Mouse (Mus musculus) cerebellum, adult 2 months (tissue): ENCODE measurements around the gene Zscan21.

Source experiments
- CTCF ChIP-seq: fragments of 200-500 bp; IDR thresholded peaks from 2 replicates; pipeline ENCODE4 v1.5.1; 2011; ENCODE audit warnings: low read depth, mild to moderate bottlenecking, control low read depth, low read length, moderate library complexity, borderline replicate concordance; ENCODE audit not compliant: insufficient read depth
- POLR2A ChIP-seq: fragments of 200-500 bp; IDR thresholded peaks from 2 replicates; pipeline ENCODE4 v1.6.1; 2011; ENCODE audit warnings: low read length, control low read depth, borderline replicate concordance; ENCODE audit not compliant: insufficient read depth

DNA sequence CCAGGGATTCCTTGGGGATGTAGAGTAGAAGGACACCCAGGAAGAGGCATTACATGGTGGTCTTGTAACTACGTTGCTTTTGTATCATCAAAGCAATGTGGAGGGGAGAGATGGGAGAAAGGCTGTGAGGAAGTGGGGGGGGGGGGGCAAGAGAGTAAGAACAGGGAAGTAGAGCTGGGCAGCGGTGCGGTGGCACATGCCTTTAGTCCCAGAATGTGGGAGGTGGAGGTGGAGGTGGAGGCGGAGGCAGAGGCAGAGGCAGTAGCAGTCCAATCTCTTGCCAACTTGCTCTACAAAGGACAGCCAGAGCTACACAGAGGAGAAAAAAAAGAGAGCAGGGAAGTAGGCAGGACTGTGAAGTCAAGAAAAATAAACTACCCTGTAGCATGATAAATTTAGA is 21.9 kb downstream of the Zscan21 start:
- TF ChIP-seq POLR2A, result no peak
- no peak for TF ChIP-seq CTCF
